Mouse (Mus musculus): ENCODE measurements around the gene Mid1.
A peak's percentile ranks its signal among the peaks of the same experiment; 100 is the strongest.
"Not testable (repeated sequence)": the region's sequence is repeated elsewhere in the genome, so short reads cannot be mapped to it uniquely, and the experiment has no call there.

Mid1 gene

DNA sequence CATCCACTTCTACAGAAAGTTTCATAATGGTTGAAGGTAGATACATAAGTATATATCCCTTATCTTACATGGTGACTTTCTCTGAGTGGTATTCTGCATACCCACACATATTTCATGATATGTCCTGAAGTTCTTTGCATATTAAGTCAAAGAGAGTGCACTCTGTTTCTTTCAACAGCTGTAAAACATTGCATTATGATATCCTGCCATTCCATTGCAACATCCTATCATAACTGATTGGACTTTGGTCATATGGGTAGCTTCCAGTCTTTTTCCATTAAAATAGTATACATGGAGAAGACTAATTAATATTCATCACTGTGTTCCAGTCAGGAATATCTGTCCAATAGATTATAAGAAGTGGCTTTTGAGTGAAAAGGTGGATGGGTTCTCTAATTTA, 207.1 kb downstream of the Mid1 start:
- no peak for DNase-seq

DNA sequence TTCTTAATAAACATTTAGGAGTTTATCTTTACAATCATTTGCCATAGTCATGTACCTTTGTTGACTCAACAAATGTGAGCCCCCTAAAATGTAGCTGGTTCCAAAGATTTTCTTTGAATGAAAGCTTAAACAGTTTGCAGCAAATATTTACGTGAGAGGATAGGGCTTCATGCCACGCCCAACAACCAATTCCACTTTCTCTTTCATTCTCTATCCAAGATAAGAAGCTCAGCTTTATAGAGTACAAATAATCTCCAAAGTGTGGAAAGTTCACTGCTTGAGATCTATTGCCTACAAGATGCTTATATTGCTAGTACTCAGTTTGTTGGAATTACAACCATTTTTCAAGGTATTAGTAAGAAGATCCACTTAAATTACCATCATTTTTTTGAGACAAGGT, 207.6 kb downstream of the Mid1 start:
- no peak for DNase-seq

DNA sequence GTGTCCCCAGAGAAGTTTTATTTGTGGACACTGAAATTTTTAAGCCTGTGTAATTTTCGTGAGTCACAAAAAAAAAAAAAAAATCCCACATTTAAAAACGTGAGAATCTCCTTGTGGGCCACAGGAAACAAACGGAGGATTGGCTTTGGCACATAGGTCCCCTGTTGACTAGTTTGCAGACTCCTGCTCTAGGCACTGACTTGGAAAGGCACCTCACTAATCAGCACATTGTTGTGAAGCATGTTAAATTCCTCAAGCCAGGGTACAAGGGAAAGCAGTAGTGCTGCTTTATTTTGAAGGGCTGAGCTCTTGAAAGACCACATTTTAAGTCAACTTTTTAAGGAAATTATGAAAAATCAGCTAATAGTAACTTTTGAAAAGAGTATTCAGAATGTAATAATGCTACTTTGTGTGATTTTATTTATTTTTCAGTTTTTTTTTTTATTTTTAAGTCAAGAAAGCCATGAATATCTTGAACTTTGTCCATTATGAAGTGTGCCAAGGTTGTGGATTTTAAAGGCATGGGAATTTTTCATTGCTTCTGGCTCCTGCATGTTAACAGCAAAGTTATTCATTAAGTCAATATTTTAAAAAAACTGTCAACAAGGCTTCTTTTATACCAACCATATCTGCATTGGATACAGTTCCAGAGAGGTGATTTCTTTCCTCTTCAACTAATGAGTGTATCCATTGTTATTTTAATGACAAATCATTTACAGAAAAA, 214.4 kb downstream of the Mid1 start:
- no peak for DNase-seq

DNA sequence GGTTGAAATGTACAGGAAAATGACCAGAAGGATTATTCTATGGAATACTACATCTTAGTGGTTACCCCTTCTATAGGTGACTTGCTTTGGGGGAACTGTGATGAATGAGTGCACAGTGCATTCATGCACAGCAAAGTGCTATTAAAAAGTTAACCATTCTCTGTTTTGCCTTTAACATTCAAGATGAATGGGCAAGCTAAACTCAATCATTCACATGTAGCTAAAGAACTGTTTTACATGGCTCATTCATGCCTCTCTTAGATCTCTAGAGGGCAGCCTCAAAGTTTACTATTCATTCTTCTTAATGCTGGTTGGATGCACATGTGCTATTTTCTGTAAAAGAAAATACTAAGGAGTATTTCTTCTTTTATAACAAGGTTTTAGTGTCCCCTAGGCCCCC, 217.9 kb downstream of the Mid1 start:
- DNase-seq = no peak

DNA sequence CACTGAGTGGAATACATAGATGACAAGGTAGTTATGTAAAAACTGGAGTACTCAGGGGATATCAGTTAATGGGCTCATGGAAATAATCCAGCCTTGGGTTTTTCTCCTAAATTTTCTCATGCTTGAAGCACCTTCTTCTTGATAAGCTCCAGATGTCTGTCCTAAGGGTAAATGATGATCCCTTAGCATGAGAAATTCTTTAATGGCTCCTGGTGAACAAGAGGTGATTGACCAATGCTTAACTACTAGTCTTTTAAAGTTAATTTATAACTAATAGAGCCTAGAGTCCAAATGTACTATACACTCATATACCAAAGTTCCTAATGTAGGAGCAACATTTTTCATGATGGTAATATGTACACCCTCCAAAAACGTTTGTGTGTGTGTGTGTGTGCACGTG, 218.7 kb downstream of the Mid1 start:
- DNase-seq = no peak

DNA sequence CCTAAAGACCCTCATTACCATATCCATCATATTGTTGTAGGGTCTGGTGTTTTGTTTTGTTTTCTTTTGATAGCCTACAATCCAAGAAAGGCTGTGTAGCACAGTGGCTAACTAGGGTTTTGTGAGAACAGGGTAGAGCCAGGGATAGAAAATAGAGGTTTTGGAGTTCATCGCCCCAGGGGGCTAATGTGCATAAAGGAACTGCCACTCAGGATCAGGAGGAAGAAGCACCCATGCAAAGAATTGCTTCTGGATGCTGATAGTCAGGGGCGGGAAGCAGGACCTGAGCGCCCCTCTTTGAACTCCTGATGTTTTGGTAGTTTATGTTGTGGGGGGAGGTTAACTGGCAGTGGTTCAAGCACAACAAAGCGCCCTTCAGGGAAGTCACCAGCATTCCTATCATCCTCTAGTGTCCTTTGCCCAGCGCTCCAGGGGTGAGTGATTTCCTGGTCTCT, 221.1 kb downstream of the Mid1 start:
- DNase-seq = no peak

DNA sequence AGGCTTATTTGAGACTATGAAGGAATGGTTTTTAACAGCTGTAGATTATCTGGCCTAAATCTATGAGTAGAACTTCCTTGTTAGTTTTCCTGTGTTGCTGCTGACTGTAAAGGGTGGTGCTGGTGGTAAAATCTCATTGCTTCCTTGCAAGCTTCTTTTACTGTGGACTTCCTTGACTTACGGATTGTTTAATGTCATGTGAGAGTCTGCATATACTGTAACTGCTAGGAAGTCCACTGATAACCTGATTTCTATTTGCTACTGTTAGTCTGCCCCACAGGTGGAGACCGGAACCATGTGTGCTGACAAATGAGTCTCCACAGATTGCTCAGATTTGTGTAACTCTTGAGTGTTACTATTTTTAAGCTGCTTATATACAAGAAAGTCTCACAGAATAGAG, 224.9 kb downstream of the Mid1 start:
- no peak for DNase-seq

DNA sequence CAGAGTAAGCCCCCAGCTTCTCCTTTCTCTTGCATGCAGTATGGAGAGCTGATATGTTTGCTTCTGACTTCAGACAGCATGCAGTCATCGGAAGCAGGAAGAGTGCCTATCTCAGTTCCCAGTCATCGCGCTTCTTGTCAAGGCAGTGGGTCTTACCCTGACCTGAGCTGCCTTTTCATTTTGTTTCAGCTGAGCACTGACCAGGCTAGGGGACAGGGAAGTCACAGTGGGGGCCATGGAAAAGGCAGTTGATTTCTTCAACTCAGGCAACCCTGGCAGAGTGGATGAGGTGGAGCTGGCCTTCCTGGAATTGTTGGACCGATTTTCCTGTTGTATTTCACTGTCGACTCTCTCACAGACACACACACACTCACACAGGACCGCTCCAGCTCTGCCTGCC, 230.7 kb downstream of the Mid1 start:
- peak; percentile 10 to 23 for DNase-seq

DNA sequence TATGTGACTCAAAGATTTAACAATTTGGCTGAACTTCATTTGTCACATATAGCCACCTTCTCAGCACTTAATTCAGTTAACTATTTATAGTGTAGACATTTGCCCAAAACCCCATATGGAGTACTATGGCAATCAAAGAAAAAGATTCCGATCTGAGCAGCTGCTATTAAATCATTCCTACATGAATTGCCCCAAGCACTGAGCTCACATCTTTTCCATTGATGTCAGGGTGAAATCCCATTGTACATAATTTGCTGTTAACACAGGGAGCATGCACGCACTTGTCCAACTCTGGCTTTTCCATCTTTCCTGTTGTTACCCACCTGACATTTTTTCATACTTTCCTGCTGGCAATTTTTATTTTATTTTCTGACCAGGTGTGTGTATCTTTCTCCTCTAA, 237.5 kb downstream of the Mid1 start:
- no peak for DNase-seq

DNA sequence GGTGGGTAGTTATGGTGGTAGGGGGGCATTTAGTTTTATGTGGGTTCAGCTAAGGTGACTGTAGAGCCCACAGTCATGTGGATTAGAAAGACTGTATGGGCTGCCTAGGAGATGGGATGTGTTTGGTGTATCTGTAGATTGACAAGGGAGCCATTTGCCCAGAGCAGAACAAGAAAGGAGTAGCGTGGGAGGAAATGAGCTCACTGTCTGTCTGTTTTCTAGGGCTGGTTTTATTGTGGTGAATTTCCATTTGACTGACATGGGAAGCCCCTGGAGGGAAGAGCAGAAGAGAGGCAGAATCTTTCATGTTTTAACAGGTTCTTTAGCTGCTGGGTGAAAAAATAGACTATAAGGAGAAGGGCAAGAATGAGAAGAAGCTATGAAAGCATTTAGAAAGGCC, 238.4 kb downstream of the Mid1 start:
- DNase-seq = no peak

DNA sequence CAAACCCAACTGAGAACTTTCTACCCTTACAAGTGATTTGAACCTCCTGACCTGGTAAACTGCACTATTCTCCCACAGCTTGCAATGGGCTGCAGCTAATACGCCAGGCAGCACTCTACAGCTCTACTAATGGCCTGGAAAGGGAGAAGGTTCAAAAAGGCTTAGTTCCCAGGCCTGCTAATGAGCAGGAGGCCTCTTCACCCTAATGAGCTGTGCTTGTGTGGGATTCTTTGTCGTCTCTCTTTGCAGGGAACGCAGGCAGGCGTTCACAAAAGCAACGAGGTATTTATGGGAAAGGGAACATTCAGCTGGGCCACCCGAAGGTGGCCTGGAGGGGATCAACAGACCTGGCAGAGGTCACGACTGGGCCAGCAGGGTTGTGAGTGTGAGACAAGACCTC, 240.6 kb downstream of the Mid1 start:
- DNase-seq = no peak

DNA sequence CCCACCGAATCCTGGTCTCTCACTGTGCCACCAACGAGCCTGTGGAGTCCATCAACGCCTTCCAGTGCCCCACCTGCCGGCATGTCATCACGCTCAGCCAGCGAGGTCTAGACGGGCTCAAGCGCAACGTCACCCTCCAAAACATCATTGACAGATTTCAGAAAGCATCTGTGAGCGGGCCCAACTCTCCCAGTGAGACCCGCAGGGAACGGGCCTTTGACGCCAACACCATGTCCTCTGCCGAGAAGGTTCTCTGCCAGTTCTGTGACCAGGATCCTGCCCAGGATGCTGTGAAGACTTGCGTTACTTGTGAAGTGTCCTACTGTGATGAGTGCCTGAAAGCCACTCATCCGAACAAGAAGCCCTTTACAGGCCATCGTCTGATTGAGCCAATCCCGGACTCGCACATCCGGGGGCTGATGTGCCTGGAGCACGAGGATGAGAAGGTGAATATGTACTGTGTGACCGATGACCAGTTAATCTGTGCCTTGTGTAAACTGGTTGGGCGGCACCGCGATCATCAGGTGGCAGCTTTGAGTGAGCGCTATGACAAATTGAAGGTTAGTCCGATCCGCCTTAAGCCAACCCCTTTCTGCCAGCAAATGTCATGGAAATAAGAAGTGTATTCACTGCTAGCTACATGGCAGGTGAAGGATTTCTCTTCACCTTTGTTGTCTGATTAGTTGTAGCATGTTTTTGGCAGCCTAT, 242.3 kb downstream of the Mid1 start:
- no peak for DNase-seq

DNA sequence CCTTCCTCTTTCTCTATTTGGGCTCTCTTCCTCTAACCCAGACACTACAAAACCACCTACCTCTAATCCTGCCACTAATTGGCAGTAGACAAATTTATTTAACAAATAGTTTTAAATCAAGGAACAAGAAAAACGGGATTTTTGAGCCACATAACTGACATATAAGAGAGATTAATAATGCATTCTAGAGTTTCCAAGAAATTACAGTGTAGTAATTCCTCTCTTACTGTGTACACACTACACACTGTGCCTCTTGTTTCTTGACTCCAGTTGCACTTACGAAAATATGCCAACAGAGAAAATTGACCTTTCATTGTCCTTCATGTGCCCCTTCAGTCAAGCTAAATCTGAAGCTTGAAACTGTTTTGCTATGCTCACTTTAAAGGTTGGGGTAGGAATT, 245.9 kb downstream of the Mid1 start:
- DNase-seq = no peak

DNA sequence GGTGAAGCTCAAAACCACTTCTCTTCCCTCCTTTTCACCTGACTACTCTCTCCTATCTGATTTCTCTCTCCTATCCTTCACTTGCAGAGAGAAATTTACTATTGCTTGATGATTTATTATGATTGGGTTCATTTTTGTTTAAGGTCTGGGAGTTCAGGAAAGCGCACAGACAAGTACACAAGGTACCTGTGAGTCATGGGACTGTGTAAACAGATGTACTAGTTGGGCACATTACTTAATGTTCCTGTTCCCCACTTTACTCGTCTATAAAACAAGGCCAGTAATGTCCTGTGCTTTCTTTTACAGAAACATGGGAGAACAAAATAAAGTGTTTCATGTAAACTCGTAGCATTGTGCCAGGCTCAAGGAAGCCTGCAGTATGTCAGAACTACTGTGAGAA, 248.2 kb downstream of the Mid1 start:
- DNase-seq = no peak

DNA sequence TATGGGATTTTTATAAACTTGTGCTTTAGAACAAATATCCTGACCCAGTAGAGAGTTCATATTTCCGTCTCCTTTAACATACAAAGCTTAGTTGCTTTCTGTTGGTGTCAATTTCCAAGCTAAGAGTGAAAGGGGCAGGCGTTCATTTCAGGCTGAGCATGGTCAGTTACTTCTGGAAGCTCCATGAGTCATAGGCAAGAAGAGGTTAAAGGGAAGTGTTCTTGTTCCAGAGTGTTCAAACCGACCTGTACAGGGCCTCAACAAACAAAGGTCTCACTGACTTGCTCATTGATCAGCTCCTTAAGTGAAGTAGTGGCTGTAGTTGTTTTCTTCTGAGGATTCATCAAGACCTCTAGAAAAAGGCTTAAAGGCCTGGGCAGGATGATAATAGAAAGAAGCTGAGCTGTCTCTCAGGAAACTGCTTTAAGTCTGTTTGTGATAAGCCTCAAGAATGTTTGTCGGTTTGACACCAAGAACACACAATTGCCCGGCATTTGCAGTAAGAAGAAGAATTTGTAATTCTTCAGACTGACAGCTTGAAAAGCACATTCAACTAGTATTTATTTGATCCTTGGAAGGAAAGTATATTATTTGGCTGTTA, 252.2 kb downstream of the Mid1 start:
- DNase-seq = no peak

DNA sequence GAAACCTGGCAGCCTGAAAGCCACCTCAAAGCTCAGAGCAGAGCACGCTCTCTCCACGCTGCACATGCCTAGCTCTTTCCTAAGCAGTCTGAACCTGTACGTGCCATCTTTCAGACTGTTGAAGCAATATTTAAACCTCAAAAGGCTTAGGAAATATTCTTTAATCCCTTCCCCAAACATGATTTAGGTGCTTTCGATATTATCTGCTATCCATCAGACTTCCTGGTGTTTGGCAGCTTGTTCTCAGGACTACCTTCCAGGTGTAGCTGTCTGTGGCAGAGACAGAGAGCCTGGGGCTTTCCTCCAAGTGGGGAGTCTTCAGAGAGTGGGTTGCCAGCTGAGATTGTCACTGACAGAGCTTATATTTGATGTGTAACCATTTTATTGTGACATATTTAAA, 255.5 kb downstream of the Mid1 start:
- DNase-seq = no peak

DNA sequence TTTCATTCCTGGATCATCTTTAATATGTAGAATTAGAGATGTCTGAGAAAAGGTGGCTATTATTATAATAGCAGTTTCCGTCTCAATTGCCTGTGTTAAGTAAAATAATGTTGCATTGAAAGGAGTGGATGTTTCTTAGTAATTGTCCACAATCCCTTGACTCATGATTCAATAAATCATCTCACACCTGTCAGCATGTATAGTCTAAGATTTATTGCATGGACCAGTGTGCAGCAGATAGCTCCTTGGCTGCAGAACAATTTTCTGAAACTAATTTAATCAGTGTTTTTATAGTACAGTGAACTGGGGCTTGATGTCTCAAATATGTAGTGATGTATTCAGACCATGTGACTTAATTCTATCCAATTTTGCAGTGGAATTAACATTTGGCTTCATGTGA, 265.6 kb downstream of the Mid1 start:
- no peak for DNase-seq

DNA sequence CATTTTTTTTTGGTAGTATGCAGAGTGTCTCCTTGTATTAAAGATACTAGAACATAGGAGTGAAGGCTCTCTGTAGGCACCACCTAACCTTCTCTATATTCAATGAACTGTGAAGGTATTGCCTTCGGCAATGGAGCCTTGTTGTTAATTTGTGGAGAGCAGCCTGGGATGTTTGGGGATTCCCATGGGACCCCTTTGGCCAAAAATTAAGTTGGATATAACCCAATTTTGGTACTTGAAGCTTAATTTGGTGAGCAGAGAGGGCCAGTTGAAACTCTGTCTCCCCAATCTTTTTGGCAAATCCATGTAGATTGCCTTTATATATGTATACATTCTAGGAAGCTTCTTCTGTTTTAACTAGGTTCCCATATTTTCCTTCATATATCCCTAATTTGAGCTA, 284.3 kb downstream of the Mid1 start:
- no peak for DNase-seq

DNA sequence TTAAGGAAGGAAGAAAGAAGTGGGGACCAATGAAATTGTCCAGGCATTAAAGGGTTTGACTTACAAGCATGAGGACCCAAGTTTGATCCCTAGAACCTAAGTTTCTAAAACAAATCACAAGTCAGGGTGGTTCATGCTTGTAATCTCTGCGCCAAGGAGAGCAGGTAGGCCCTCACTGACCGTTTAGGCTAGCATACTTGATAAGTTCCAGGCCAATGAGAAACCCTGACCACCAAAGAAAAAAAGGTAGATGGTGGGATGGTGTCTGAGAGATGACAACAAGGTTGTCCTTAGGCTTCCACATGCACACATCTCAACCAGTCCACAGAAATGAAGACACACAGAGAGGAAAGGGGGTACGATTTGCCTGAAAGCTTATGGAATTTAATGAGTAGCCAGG, 284.8 kb downstream of the Mid1 start:
- DNase-seq = peak in 1 of 2 experiments; percentile 3

DNA sequence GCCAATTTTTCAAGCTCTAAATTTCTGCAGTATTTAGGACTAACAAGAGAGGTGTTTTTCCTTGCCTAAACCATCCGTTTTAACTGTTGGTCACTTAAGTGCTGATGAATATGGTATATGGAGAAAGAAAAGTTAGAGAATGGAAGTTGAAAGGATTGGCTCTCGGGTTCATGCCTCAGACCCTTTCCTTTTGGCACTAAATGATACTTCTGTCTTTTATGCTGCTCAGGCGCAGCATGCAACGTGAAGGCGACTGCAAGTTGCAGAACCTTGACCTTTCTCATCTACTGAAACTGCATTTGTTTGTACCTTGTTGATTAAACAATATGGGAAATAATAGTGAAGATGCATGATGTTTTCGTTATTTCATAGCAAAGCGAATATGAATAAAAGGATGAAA, 285.5 kb downstream of the Mid1 start:
- peak in 1 of 2 experiments; percentile 3 for DNase-seq

DNA sequence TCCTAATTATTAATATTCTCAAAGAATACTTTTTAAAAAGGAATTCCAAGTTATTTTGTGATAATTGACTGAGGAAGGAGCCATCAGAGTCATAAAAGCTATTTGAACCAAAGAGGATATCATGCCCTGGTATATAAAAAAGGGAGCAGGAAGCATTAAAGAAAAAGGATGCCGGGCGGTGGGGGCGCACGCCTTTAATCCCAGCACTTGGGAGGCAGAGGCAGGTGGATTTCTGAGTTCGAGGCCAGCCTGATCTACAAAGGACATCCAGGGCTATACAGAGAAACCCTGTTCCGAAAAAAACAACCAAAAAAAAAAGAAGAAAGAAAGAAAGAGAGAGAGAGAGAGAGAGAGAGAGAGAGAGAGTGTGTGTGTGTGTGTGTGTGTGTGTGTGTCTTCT, 286.6 kb downstream of the Mid1 start:
- not testable (repeated sequence) for DNase-seq

DNA sequence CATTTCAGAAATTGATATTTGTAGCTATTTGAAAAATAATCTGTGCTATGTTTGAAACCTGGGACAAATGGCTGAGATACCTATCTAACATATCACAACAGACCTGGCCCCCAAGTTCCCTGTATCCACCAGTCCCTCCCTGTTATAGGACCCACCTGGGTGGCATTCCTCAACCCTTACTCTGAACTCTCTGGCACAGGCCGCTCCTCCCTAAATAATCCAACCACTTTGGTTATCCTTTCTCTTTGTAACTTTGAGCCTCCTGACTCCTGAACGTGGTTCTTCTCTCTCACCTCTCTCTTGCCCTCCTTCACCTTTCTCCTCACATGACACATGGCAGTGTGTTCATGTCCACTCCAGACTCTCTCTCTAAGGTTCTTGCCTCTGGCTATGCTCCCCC, 287.1 kb downstream of the Mid1 start:
- peak in 1 of 2 experiments; percentile 8 for DNase-seq

DNA sequence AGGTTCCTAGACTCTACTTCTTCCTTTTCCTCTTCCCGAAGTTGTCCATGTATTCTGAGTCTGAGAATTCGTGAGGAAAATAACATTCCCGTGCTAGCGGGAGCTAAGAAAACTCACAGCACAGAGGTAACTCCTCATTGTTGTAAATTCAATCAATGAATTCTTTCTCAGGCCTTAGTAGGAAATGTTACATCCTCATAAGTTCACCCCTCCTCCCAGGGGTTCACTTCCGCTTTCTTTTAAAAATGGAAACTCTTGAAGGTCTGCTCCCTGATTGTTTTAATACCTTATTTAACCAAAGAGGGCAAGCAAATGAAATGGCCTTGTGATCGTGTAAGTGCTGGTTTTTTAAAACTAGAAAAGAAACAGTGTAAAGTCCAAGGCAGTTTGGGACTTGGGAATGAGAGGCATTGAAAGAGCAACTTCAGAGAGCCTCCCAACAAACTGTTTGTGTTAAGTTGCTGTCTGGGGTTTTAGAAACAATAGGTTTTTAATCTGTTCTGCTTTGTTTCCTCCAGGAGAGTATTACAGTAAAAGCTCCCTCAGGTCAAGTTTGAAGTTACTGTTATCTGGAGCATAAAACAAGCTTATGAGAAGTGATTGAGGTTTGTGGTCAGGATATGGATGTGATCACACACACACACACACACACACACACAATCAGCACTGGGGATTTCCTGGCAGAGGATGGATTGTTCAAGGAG, 287.9 kb downstream of the Mid1 start:
- peak; percentile 24 to 47 for DNase-seq

DNA sequence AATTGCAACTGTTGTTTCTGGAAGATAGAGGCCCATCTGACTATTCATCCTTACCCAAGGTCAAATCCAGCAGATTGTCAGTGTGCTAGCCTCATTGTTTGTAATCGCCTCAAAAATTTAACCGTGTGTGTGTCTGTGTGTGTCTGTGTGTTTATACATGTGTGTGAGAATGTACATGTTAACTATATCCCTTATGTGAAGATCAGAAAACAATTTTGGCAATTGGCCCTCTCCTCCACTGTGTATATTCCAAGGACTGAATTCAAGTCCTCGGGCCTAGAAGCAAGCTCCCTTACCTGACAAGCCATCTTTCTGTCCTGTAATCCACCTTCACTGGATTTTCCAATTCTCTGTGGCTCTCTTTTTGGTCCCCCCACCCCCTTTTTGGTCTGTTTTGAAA, 288.8 kb downstream of the Mid1 start:
- peak in 1 of 2 experiments; percentile 15 for DNase-seq

Data from lung, postnatal 4 days (tissue).